Mouse (Mus musculus): ENCODE measurements at regions not wholly inside any gene's neighbourhood (a gene's known extent, or its start where the extent isn't known, plus 50 kb on each side); places are given as distances from the start of the nearest gene placed in this dataset.

DNA sequence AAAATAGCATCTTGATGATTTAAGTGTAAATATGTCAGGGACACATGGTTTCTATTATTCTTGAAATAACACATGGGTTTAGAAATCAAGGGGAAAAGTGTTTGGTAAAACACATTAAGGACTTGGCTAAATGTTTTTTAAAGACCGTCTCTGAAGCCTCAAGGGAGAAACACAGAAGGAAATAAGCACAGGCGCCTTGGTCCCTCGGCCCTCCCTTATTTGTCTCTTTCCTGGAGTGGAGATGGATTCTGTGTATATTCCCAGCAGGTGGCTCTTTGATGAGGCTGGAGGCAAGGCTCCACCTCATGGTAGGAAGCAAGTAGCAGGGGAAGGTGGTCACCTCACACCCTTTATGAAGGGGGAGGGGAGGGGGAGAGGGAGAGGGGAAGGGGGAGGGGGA is 122.6 kb downstream of the Gas1 start:
- TF ChIP-seq CTCF (IDR thresholded peaks at IDR 0.05) (0 out of 2 replicates have a peak, but pooled peaks have one; percentile 6), EP300 (IDR thresholded peaks at IDR 0.05; ENCODE audit: insufficient read depth, low read depth, low read length) (no peak)

All from heart, adult 2 months (tissue).